Mouse (Mus musculus): ENCODE measurements around the gene Sertad1. TPM values are rescaled to one million over a fixed set of nuclear protein-coding genes. Genes with fewer than 3 reads are reported as not detected.
A peak's percentile ranks its signal among the peaks of the same experiment; 100 is the strongest.

The Sertad1 gene
- polyA plus RNA-seq, 1 experiment from 2014 or later = 16.3 TPM

DNA sequence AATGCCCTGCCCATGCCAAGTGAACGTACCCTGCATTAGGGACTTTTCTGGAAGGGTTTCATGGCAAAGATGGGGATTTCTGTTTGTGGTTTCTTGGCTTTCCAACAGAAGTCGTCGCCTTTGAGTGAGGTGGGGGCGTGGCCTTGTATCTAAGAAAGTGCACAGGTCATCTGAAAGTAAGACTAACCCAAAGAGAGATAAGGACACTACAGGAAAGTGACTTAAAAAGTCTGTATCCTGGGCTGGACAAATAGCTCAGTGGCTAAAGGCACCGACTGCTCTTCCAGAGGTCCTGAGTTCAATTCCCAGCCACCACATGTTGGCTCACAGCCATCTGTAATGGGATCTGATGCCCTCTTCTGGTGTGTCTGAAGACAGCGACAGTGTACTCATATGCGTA lies 8.1 kb upstream of the Sertad1 start:
- WGBS = 84% methylated on average over 7 of the region's 7 CpGs
- peaks cover 9% of the 10 kb centered on the region; the same call in 1 of the 2 replicates for H3K36me3 ChIP-seq (ENCODE audit: control insufficient read depth, insufficient read depth, low read length)
- no peaks in the 10 kb centered on the region for H3K27me3 ChIP-seq (ENCODE audit: control insufficient read depth, insufficient read depth, low read length)
- H3K9ac ChIP-seq (ENCODE audit: low read length) = no peak overlapping the region
- ATAC-seq (replicated peaks; ENCODE audit: low FRiP score) (no peak), DNase-seq (ENCODE audit: low spot score) (peak; percentile 31)
- H3K9me3 ChIP-seq (ENCODE audit: control insufficient read depth, low read length) = no peaks in the 10 kb centered on the region
- H3K4me2 ChIP-seq (ENCODE audit: low read depth, low read length, severe bottlenecking) = no peak overlapping the region
- peaks cover 5% of the 10 kb centered on the region; the same call in 1 of the 2 replicates for H3K4me1 ChIP-seq (replicated peaks; ENCODE audit: control insufficient read depth, insufficient read depth, low read length)
- H3K4me3 ChIP-seq (ENCODE audit: low read depth, low read length) = no peak overlapping the region
- no peak overlapping the region for H3K27ac ChIP-seq (ENCODE audit: low read depth, low read length)

DNA sequence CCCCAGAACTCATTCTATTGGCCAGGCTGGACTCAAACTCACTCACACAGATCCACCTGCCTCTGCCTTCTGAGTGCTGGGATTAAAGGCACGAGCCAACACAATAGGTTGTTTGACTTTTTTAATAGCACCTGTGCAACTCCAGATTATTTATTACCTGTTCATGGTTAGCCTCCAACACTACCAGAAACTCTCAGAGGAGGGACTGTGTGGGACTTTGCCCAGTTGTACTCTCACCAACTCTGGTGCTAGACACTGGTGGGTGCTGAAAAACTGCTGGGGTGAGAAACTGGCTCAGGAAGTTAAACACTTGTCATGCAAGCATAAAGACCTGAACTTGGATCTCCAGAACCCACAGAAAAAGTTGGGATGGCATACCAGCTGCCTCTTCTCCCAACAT lies 7.0 kb upstream of the Sertad1 start:
- H3K4me3 ChIP-seq (ENCODE audit: low read depth, low read length) = no peak overlapping the region
- WGBS = 76% methylated on average over 1 of the region's 1 CpGs
- no peak overlapping the region for H3K4me2 ChIP-seq (ENCODE audit: low read depth, low read length, severe bottlenecking)
- peaks cover 9% of the 10 kb centered on the region; the same call in 1 of the 2 replicates for H3K36me3 ChIP-seq (ENCODE audit: control insufficient read depth, insufficient read depth, low read length)
- ATAC-seq (replicated peaks; ENCODE audit: low FRiP score) (no peak), DNase-seq (ENCODE audit: low spot score) (no peak)
- peaks cover 5% of the 10 kb centered on the region; the same call in 1 of the 2 replicates for H3K4me1 ChIP-seq (replicated peaks; ENCODE audit: control insufficient read depth, insufficient read depth, low read length)
- H3K27ac ChIP-seq (ENCODE audit: low read depth, low read length) = no peak overlapping the region
- no peaks in the 10 kb centered on the region for H3K27me3 ChIP-seq (ENCODE audit: control insufficient read depth, insufficient read depth, low read length)
- no peaks in the 10 kb centered on the region for H3K9me3 ChIP-seq (ENCODE audit: control insufficient read depth, low read length)
- no peak overlapping the region for H3K9ac ChIP-seq (ENCODE audit: low read length)

DNA sequence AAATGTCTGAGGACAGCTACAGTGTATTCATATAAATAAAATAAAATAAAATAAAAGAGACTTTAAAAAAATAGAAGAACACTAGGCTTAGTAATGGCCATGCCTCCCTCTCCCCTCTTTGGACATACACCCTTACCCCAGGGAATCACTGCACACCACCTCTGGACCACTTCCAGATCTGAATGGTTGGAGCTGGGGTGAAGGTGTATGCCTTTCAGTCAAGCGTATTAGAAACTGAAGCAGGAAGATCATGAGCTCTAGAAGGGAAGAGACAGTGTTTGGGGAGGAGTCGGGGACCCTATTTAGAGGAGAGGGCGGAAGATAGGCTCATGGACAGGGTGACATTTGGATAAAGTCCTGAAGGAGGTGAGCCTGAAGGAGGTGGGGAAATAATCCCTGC lies 6.2 kb upstream of the Sertad1 start:
- H3K27ac ChIP-seq (ENCODE audit: low read depth, low read length) = no peak overlapping the region

DNA sequence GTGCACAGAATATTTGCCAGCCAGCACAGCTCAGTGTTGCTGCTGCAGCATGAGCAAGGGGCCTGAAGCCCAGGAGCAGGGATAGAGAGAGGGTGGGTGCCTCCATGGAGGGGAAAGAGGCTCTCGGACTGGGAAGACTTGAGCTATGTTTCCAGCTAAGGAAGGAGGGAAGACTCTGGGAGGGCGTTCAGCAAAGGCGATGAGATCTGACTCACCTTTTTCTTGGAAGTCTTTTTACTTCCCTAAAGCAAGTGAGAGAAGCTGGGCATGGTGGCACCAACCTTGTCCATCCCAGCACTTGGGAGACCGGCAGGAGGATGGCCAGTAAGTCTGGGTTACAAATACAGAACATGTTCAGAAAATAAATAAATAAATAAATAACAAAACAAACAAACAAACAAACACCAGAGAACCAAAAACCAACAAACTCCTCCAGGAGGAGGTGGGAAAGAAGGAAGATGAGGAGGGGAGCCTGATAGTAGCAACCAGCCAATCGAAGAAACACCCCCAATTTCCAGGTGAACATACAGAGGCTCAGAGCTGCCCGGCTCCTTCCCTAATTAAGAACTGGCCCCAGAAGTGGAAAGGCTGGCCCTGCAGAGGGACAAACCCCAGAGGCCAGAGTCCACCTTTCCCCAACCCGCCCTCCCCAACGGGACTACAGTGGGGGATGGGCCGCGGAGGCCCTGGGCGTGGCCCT lies 5.6 kb upstream of the Sertad1 start:
- Histone ChIP-seq H3K4me1 (replicated peaks; ENCODE audit: control insufficient read depth, insufficient read depth, low read length) (peaks cover 5% of the 10 kb centered on the region; the same call in 1 of the 2 replicates), H3K9me3 (ENCODE audit: control insufficient read depth, low read length) (no peaks in the 10 kb centered on the region), H3K27ac (ENCODE audit: low read depth, low read length) (no peak overlapping the region), H3K9ac (ENCODE audit: low read length) (peak overlapping the region; percentile 59), H3K27me3 (ENCODE audit: control insufficient read depth, insufficient read depth, low read length) (no peaks in the 10 kb centered on the region), H3K4me2 (ENCODE audit: low read depth, low read length, severe bottlenecking) (peak overlapping the region; percentile 59), H3K4me3 (ENCODE audit: low read depth, low read length) (peak overlapping the region; percentile 24), H3K36me3 (ENCODE audit: control insufficient read depth, insufficient read depth, low read length) (peaks cover 9% of the 10 kb centered on the region; the same call in 1 of the 2 replicates)
- no peak for ATAC-seq (replicated peaks; ENCODE audit: low FRiP score)
- DNase-seq (ENCODE audit: low spot score) = no peak
- 10% methylated on average over 11 of the region's 11 CpGs for WGBS

More for the DNA sequence above, 6.2 kb upstream of the Sertad1 start:
- no peaks in the 10 kb centered on the region for H3K9me3 ChIP-seq (ENCODE audit: control insufficient read depth, low read length)
- ATAC-seq (replicated peaks; ENCODE audit: low FRiP score) = no peak
- DNase-seq (ENCODE audit: low spot score) = no peak
- H3K9ac ChIP-seq (ENCODE audit: low read length) = no peak overlapping the region
- H3K4me2 ChIP-seq (ENCODE audit: low read depth, low read length, severe bottlenecking) = no peak overlapping the region
- WGBS = 76% methylated on average over 3 of the region's 3 CpGs
- H3K4me1 ChIP-seq (replicated peaks; ENCODE audit: control insufficient read depth, insufficient read depth, low read length) = peaks cover 5% of the 10 kb centered on the region; the same call in 1 of the 2 replicates
- H3K36me3 ChIP-seq (ENCODE audit: control insufficient read depth, insufficient read depth, low read length) = peaks cover 9% of the 10 kb centered on the region; the same call in 1 of the 2 replicates
- no peaks in the 10 kb centered on the region for H3K27me3 ChIP-seq (ENCODE audit: control insufficient read depth, insufficient read depth, low read length)
- no peak overlapping the region for H3K4me3 ChIP-seq (ENCODE audit: low read depth, low read length)

DNA sequence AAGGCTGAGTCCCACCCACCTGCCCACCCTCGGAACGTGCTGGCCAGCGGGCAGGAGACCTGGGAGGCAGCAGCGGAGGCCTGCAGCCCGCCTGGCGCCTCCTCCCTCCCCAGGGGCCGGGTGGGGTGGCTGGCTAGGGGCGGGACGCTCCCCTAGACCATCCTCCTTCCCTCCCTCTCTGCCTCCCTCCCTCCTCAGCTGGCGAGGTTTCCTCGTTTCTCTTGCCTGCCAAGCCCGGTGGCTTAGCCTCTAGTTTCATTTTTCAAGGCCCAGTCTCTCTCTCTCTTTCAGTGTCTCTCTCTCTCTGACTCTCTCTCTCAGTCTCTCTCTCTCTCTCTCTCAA lies 5.1 kb upstream of the Sertad1 start:
- WGBS = 0% methylated on average over 6 of the region's 12 CpGs
- H3K27ac ChIP-seq (ENCODE audit: low read depth, low read length) = 0 out of 2 replicates have a peak overlapping the region, but pooled peaks have one; percentile 18

DNA sequence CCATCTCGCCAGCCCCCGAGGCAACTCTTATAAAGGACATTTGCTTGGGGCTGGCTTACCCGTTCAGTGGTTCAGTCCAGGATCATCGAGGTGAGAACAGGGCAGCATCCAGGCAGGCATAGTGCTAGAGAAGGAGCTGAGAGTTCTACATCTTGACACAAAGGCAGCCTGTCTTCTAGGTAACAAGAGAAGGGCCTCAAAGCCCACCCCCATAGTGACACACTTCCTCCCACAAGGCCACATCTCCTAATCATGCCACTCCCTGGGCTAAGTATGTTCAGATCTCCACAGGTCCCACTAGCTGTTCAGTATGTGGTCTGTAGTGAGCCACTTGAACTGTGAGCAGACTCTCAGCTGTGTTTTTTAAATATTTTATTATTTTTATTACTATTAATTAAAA lies 2.9 kb upstream of the Sertad1 start:
- Histone ChIP-seq H3K36me3 (ENCODE audit: control insufficient read depth, insufficient read depth, low read length) (no peaks in the 10 kb centered on the region), H3K27ac (ENCODE audit: low read depth, low read length) (no peak overlapping the region), H3K4me1 (replicated peaks; ENCODE audit: control insufficient read depth, insufficient read depth, low read length) (peaks cover 13% of the 10 kb centered on the region), H3K27me3 (ENCODE audit: control insufficient read depth, insufficient read depth, low read length) (no peaks in the 10 kb centered on the region), H3K4me3 (ENCODE audit: low read depth, low read length) (no peak overlapping the region), H3K4me2 (ENCODE audit: low read depth, low read length, severe bottlenecking) (no peak overlapping the region), H3K9ac (ENCODE audit: low read length) (no peak overlapping the region), H3K9me3 (ENCODE audit: control insufficient read depth, low read length) (no peaks in the 10 kb centered on the region)
- no peak for ATAC-seq (replicated peaks; ENCODE audit: low FRiP score)
- 83% methylated on average over 4 of the region's 4 CpGs for WGBS
- no peak for DNase-seq (ENCODE audit: low spot score)

More for the DNA sequence above, 5.1 kb upstream of the Sertad1 start:
- H3K4me2 ChIP-seq (ENCODE audit: low read depth, low read length, severe bottlenecking) = peak overlapping the region; percentile 59
- peak overlapping the region; percentile 24 for H3K4me3 ChIP-seq (ENCODE audit: low read depth, low read length)
- peak; percentile 80 for ATAC-seq (replicated peaks; ENCODE audit: low FRiP score)
- H3K36me3 ChIP-seq (ENCODE audit: control insufficient read depth, insufficient read depth, low read length) = peaks cover 4% of the 10 kb centered on the region; the same call in 1 of the 2 replicates
- DNase-seq (ENCODE audit: low spot score) = peak; percentile 85
- peaks cover 5% of the 10 kb centered on the region; the same call in 1 of the 2 replicates for H3K4me1 ChIP-seq (replicated peaks; ENCODE audit: control insufficient read depth, insufficient read depth, low read length)
- H3K27me3 ChIP-seq (ENCODE audit: control insufficient read depth, insufficient read depth, low read length) = no peaks in the 10 kb centered on the region
- H3K9ac ChIP-seq (ENCODE audit: low read length) = peak overlapping the region; percentile 59
- H3K9me3 ChIP-seq (ENCODE audit: control insufficient read depth, low read length) = no peaks in the 10 kb centered on the region

DNA sequence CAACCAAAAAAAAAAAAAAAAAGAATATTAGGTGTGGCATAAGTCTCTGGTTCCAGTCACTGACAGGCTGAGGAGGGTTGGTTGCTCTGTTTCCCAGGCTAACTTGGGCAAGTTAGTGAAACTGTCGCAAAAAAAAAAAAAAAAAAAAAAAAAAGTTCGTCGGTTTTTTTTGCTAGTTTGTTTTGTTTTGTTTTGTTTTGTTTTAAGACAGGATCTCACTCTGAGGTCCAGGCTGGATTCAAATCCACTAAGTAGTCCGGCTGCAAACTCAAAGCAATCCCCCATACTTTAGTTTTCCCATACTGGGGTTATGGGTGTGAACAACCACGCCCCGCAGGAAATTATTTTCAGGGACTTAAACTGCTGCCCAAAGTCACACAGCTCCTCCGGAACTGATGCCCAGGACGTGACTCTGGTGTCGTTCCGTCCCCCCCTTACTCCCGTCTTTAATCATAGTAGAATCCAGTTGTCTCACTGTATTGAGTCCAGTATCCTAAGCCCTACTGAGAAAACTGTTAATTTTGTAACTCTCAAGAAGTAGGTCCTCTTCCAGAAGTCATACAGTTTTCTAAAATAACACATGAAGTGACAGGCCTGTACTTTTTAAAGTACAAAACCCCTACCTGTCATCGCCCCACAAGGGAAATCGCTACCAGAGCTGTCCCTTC lies 474 bp upstream of the Sertad1 start:
- Histone ChIP-seq H3K27ac (ENCODE audit: low read depth, low read length) (no peak overlapping the region), H3K36me3 (ENCODE audit: control insufficient read depth, insufficient read depth, low read length) (no peaks in the 10 kb centered on the region), H3K4me3 (ENCODE audit: low read depth, low read length) (peak overlapping the region; percentile 77), H3K27me3 (ENCODE audit: control insufficient read depth, insufficient read depth, low read length) (no peaks in the 10 kb centered on the region), H3K4me1 (replicated peaks; ENCODE audit: control insufficient read depth, insufficient read depth, low read length) (peaks cover 16% of the 10 kb centered on the region), H3K4me2 (ENCODE audit: low read depth, low read length, severe bottlenecking) (peak overlapping the region; percentile 68), H3K9ac (ENCODE audit: low read length) (peak overlapping the region; percentile 29), H3K9me3 (ENCODE audit: control insufficient read depth, low read length) (no peaks in the 10 kb centered on the region)
- 8% methylated on average over 13 of the region's 13 CpGs for WGBS
- peak; percentile 0; the same call in 1 of the 2 replicates for ATAC-seq (replicated peaks; ENCODE audit: low FRiP score)
- no peak for DNase-seq (ENCODE audit: low spot score)

DNA sequence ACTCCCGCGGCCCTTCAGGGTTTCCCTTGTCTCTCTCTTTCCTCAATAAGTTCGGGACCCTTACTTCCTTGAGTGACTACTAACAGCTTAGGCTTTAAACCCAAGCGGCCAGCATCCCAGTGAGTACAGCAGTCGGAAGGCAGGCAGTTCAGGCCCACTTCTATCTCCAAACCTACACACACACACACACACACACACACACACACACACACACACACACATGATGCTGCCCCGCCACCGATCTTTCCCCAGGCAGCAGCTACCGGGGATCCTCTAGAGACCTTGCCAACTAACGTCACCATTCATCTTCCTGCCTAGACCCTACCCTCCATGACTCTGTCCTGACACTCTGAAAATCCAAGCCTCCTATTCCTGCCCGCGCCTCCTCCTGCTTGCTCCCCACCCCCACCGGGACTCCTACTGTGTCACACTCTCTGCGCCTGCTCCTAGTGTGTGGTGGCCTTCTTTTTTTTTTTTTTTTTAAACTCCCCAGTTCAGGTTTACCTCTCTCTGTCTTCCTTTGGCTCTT lies 1.1 kb downstream of the Sertad1 start:
- H3K9me3 ChIP-seq (ENCODE audit: control insufficient read depth, low read length) = no peaks in the 10 kb centered on the region
- peak overlapping the region; percentile 68 for H3K4me2 ChIP-seq (ENCODE audit: low read depth, low read length, severe bottlenecking)
- H3K4me3 ChIP-seq (ENCODE audit: low read depth, low read length) = peak overlapping the region; percentile 77
- 3% methylated on average over 13 of the region's 13 CpGs for WGBS
- H3K4me1 ChIP-seq (replicated peaks; ENCODE audit: control insufficient read depth, insufficient read depth, low read length) = peaks cover 11% of the 10 kb centered on the region; the same call in 1 of the 2 replicates
- no peaks in the 10 kb centered on the region for H3K27me3 ChIP-seq (ENCODE audit: control insufficient read depth, insufficient read depth, low read length)
- H3K9ac ChIP-seq (ENCODE audit: low read length) = peak overlapping the region; percentile 78
- ATAC-seq (replicated peaks; ENCODE audit: low FRiP score) = no peak
- 0 out of 2 replicates have a peak overlapping the region, but pooled peaks have one; percentile 32 for H3K27ac ChIP-seq (ENCODE audit: low read depth, low read length)
- peak; percentile 64 for DNase-seq (ENCODE audit: low spot score)
- no peaks in the 10 kb centered on the region for H3K36me3 ChIP-seq (ENCODE audit: control insufficient read depth, insufficient read depth, low read length)
